Mouse (Mus musculus): ENCODE measurements at regions not wholly inside any gene's neighbourhood (a gene's known extent, or its start where the extent isn't known, plus 50 kb on each side); places are given as distances from the start of the nearest gene placed in this dataset.
"Not testable (repeated sequence)": the region's sequence is repeated elsewhere in the genome, so short reads cannot be mapped to it uniquely, and the experiment has no call there.

- ATAC-seq (replicated peaks; ENCODE audit: low FRiP score) = peak; percentile 70
- Histone ChIP-seq H3K9ac (peak overlapping the region; percentile 35; the same call in 1 of the 2 replicates), H3K4me3 (replicated peaks) (peak overlapping the region; percentile 21), H3K27me3 (peaks cover 42% of the 10 kb centered on the region), H3K4me2 (peak overlapping the region; percentile 57), H3K36me3 (no peaks in the 10 kb centered on the region), H3K9me3 (replicated peaks) (no peaks in the 10 kb centered on the region), H3K27ac (peak overlapping the region; percentile 96), H3K4me1 (peaks cover 43% of the 10 kb centered on the region)
- WGBS = 3% methylated on average over 19 of the region's 19 CpGs
These were observed 53.2 kb upstream of the Col1a1 start for GRCm38 (mm10) chr11:94882687-94883383.

- peaks cover 50% of the 10 kb centered on the region for H3K4me1 ChIP-seq
- peak; percentile 51 for ATAC-seq (replicated peaks; ENCODE audit: low FRiP score)
- peak overlapping the region; percentile 35; the same call in 1 of the 2 replicates for H3K9ac ChIP-seq
- peaks cover 42% of the 10 kb centered on the region for H3K27me3 ChIP-seq
- no peaks in the 10 kb centered on the region for H3K9me3 ChIP-seq (replicated peaks)
- peak overlapping the region; percentile 21 for H3K4me3 ChIP-seq (replicated peaks)
- 10% methylated on average over 9 of the region's 9 CpGs for WGBS
- peak overlapping the region; percentile 96 for H3K27ac ChIP-seq
- no peaks in the 10 kb centered on the region for H3K36me3 ChIP-seq
- H3K4me2 ChIP-seq = peak overlapping the region; percentile 57
These were observed 53.9 kb upstream of the Col1a1 start for GRCm38 (mm10) chr11:94881982-94882686.

DNA sequence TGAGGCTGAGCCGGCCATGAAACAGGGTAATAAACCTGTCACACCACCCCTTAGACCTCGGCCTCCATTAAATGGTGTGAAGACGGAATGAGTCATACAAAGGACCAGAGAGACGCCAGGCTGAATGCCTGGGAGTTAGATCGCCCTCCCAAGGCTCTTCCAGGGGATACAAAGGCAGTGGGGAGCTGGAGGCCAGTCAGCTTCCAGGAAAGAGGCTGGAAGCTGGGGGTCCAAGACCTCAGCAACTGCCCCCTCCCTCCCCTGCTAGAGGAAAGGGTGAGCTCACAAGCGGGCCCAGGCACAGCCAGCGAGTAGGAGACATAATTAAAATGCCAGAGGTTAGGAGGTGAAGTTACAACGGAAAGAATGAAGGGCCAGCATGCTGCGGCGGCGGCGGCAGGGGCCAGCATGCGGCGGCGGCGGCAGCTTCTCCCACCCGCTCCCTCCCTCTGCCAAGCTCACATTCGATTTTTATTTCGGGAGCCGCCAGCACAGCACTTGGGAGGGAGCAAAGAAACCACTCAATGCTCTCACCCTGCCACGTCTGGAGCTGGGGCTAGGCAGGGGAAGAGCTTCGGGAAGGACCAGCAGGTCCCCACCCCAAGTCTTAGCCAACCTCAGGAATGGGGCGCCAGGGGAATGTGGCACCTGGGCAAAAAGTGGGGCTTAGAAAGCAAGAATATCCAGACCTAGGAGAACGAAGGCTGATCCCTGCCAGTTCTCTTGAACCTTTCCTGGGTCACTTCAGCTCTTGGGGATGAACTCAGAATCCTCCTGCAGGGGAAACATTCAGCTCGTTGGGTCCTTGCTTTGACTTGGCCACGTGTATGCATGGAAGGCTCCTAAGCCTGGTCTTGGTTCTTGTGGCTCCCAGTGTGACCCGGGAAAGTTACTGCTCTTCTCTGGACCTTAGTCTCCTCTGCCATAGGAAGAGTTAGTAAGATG is 54.9 kb upstream of the Col1a1 start:
- peak overlapping the region; percentile 96 for H3K27ac ChIP-seq
- no peaks in the 10 kb centered on the region for H3K36me3 ChIP-seq
- 2% methylated on average over 27 of the region's 27 CpGs for WGBS
- no peaks in the 10 kb centered on the region for H3K9me3 ChIP-seq (replicated peaks)
- H3K4me1 ChIP-seq = peaks cover 59% of the 10 kb centered on the region
- H3K4me2 ChIP-seq = peak overlapping the region; percentile 57
- H3K4me3 ChIP-seq (replicated peaks) = peak overlapping the region; percentile 25
- peak; percentile 40 for ATAC-seq (replicated peaks; ENCODE audit: low FRiP score)
- H3K27me3 ChIP-seq = peaks cover 42% of the 10 kb centered on the region
- peak overlapping the region; percentile 45 for H3K9ac ChIP-seq

- ATAC-seq (replicated peaks; ENCODE audit: low FRiP score) = peak; percentile 55
- Histone ChIP-seq H3K4me3 (replicated peaks) (no peak overlapping the region), H3K4me1 (peaks cover 77% of the 10 kb centered on the region), H3K27ac (peak overlapping the region; percentile 45), H3K4me2 (no peak overlapping the region), H3K36me3 (no peaks in the 10 kb centered on the region), H3K9me3 (replicated peaks) (no peaks in the 10 kb centered on the region), H3K9ac (no peak overlapping the region), H3K27me3 (peaks cover 17% of the 10 kb centered on the region; the same call in 1 of the 2 replicates)
- 0% methylated on average over 1 of the region's 1 CpGs for WGBS
These were observed 59.3 kb upstream of the Col1a1 start for GRCm38 (mm10) chr11:94876707-94877106.

- H3K36me3 ChIP-seq = no peaks in the 10 kb centered on the region
- peaks cover 66% of the 10 kb centered on the region for H3K4me1 ChIP-seq
- H3K27ac ChIP-seq = peak overlapping the region; percentile 91; the same call in 1 of the 2 replicates
- no peak overlapping the region for H3K9ac ChIP-seq
- no peak for ATAC-seq (replicated peaks; ENCODE audit: low FRiP score)
- H3K9me3 ChIP-seq (replicated peaks) = no peaks in the 10 kb centered on the region
- WGBS = 59% methylated on average over 7 of the region's 7 CpGs
- H3K27me3 ChIP-seq = 0 out of 2 replicates have a peak, but pooled peaks cover 3% of the 10 kb centered on the region
- no peak overlapping the region for H3K4me2 ChIP-seq
- no peak overlapping the region for H3K4me3 ChIP-seq (replicated peaks)
These were observed 61.0 kb upstream of the Col1a1 start for GRCm38 (mm10) chr11:94875026-94875425.

- Histone ChIP-seq H3K4me3 (replicated peaks) (0 out of 2 replicates have a peak overlapping the region, but pooled peaks have one; percentile 32), H3K4me2 (peak overlapping the region; percentile 58), H3K27me3 (0 out of 2 replicates have a peak, but pooled peaks cover 3% of the 10 kb centered on the region), H3K9ac (0 out of 2 replicates have a peak overlapping the region, but pooled peaks have one; percentile 14), H3K4me1 (peaks cover 63% of the 10 kb centered on the region), H3K9me3 (replicated peaks) (no peaks in the 10 kb centered on the region), H3K36me3 (no peaks in the 10 kb centered on the region), H3K27ac (peak overlapping the region; percentile 91)
- ATAC-seq (replicated peaks; ENCODE audit: low FRiP score) = peak; percentile 26
- WGBS = 12% methylated on average over 7 of the region's 7 CpGs
These were observed 61.9 kb upstream of the Col1a1 start for GRCm38 (mm10) chr11:94874155-94874561.

DNA sequence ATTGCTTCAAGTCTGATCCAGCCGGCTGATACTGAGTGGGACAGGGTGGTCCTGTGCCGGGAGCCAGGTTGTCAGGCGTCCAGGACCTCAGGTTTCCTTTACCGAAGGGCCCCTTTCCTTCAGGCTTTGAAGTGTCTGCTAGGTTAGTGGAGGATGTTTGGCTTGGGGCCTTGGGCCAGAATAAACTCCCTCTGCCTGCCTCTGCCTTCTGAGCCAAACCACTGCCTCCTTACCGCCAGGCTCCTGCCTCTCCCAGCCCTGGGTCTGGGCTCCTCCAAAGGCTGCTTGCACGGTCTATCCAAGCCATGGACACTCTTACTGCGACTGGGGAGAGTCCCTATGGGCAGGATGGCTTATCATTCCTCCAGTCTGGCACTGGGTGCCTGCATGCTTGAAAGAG is 62.3 kb upstream of the Col1a1 start:
- Histone ChIP-seq H3K4me1 (peaks cover 63% of the 10 kb centered on the region), H3K27ac (peak overlapping the region; percentile 91), H3K4me2 (peak overlapping the region; percentile 58), H3K36me3 (no peaks in the 10 kb centered on the region), H3K9ac (0 out of 2 replicates have a peak overlapping the region, but pooled peaks have one; percentile 14), H3K4me3 (replicated peaks) (peak overlapping the region; percentile 32; the same call in 1 of the 2 replicates), H3K9me3 (replicated peaks) (no peaks in the 10 kb centered on the region), H3K27me3 (0 out of 2 replicates have a peak, but pooled peaks cover 3% of the 10 kb centered on the region)
- peak; percentile 14 for ATAC-seq (replicated peaks; ENCODE audit: low FRiP score)
- 3% methylated on average over 7 of the region's 7 CpGs for WGBS

DNA sequence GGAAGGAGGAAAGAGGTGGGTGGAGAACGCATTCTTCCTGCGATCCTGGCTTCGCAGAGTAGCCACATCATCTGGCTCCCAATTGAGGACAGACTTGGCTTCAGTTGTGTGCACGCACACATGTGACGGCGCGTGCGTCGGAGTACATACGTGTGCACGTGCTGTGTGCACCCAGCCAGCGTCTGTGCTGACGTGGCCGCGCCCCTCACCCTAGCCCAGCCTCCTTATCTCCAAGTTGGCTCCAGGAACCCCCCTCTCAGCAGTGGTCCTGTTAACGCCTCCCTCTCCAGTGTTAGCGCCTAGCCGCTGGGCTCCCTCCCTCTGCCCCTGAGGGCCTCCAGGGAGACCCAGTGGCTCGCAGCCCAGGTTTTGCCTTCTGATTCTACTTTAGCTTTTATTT is 63.1 kb upstream of the Col1a1 start:
- H3K4me2 ChIP-seq = peak overlapping the region; percentile 58
- peak; percentile 49 for ATAC-seq (replicated peaks; ENCODE audit: low FRiP score)
- peak overlapping the region; percentile 32 for H3K4me3 ChIP-seq (replicated peaks)
- H3K27me3 ChIP-seq = 0 out of 2 replicates have a peak, but pooled peaks cover 3% of the 10 kb centered on the region
- H3K9ac ChIP-seq = no peak overlapping the region
- H3K9me3 ChIP-seq (replicated peaks) = no peaks in the 10 kb centered on the region
- 1% methylated on average over 19 of the region's 19 CpGs for WGBS
- peaks cover 58% of the 10 kb centered on the region for H3K4me1 ChIP-seq
- H3K36me3 ChIP-seq = no peaks in the 10 kb centered on the region
- H3K27ac ChIP-seq = peak overlapping the region; percentile 91

DNA sequence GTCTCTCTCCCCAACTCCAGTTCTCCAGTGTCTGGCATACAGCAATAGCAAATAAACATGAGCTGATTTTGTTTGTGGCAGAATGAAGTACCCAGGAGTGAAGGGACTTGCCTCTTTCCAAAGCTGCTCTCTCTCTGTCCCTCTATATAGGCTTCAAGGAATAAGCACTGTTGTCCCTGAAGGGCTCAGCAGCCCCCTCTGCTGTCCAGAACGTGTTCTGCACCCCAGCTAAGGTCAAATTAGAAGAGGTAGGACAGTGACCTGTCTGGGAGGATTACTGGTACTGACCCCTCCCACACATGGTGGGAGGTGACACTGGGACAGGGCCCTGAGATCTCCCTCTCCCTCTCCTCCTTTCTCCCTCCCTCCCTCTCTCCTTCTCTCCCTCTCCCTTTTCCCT is 65.7 kb upstream of the Col1a1 start:
- Histone ChIP-seq H3K4me1 (peaks cover 32% of the 10 kb centered on the region), H3K4me2 (no peak overlapping the region), H3K27ac (no peak overlapping the region), H3K36me3 (no peaks in the 10 kb centered on the region), H3K27me3 (0 out of 2 replicates have a peak, but pooled peaks cover 3% of the 10 kb centered on the region), H3K9me3 (replicated peaks) (no peaks in the 10 kb centered on the region), H3K9ac (no peak overlapping the region), H3K4me3 (replicated peaks) (no peak overlapping the region)
- no peak for ATAC-seq (replicated peaks; ENCODE audit: low FRiP score)
- 0% methylated on average over 1 of the region's 1 CpGs for WGBS

DNA sequence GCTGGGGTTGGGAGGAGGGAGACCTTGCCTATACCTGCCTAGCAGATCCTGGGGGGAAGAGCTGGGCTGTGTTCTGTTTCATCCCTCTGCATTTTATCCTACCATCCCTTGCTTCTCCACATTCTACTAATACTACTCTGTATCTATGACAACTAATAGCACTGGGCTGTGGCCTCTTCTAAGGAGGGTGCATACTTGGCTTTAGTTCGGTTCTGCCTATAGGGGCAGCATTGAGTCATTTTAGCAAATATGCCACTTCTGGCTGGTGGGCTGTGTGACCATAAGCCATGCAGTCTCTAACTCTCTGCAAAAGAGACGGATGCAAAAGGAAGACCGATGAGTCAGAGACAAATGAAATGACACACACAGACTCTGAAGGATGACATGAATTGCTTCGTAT is 66.2 kb upstream of the Col1a1 start:
- peaks cover 28% of the 10 kb centered on the region for H3K4me1 ChIP-seq
- ATAC-seq (replicated peaks; ENCODE audit: low FRiP score) = peak; percentile 35; the same call in 1 of the 2 replicates
- H3K36me3 ChIP-seq; H3K27ac ChIP-seq; H3K4me2 ChIP-seq; H3K9me3 ChIP-seq (replicated peaks); H3K4me3 ChIP-seq (replicated peaks); H3K27me3 ChIP-seq; H3K9ac ChIP-seq: not testable (repeated sequence)
- whole genome bisulfite sequencing = 18% methylated on average over 4 of the region's 4 CpGs

- Histone ChIP-seq H3K27me3 (no peaks in the 10 kb centered on the region), H3K9ac (no peak overlapping the region), H3K4me2 (no peak overlapping the region), H3K27ac (no peak overlapping the region), H3K4me1 (no peaks in the 10 kb centered on the region), H3K9me3 (replicated peaks) (no peaks in the 10 kb centered on the region), H3K4me3 (replicated peaks) (no peak overlapping the region), H3K36me3 (no peaks in the 10 kb centered on the region)
- peak; percentile 67 for ATAC-seq (replicated peaks; ENCODE audit: low FRiP score)
- 21% methylated on average over 9 of the region's 9 CpGs for WGBS
These were observed 69.7 kb upstream of the Col1a1 start for GRCm38 (mm10) chr11:94866176-94866967.
